Mouse (Mus musculus): ENCODE measurements around the gene Wnt3a. TPM values are rescaled to one million over a fixed set of nuclear protein-coding genes. Genes with fewer than 3 reads are reported as not detected.
A peak's percentile ranks its signal among the peaks of the same experiment; 100 is the strongest.

Wnt3a gene
- total RNA-seq, 2 experiments from 2014 or later: not detected

DNA sequence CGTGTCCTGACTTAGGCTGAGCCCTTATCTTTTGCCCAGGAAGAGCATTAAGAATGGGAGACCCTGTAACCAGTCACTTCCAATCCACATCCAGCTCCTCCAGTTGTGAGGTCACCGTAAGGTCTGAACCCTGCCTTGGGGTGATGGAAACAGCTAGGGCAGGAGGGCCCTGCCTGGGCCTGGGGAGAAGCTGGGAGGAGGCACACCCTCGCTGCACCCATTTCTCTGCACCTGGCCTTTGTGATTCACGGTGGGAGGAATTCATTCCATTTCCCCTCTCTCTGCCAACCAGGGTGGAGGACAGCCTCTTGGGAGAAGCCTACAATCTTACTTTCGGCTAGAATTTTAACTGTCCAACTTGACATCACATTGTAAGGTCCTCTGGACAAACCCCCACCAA is 8.4 kb downstream of the Wnt3a start:
- no peak for TF ChIP-seq CTCF (IDR thresholded peaks at IDR 0.05)
- no peak overlapping the region for H3K4me3 ChIP-seq
- DNase-seq (ENCODE audit: extremely low spot score in 1 of 2, low spot score in 2 of 2): no peak
- H3K27ac ChIP-seq: no peak overlapping the region
- intact Hi-C loops (cut with DNase I): no loop called here

DNA sequence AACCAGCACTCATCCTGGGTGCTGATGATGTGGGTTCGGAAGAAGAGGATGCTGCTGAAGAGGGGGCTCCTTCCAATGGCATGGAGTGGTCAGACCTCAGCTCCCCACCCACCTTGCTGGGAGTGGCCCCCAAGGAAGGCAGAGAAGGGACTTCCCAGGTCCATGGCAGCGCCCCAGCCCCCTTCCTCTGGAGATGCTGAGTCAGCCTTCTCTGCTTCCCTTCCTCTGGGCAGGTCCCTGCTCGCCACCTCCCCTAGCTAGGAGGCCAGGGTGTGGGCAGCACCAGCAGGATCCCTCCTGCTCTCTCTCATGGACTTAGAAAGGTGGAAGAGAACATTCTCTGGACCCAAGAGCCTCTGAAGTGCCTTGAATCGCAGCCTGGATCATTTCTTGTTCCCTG is 12.5 kb downstream of the Wnt3a start:
- intact Hi-C loops (cut with DNase I): no loop called here
- H3K27ac ChIP-seq: no peak overlapping the region
- DNase-seq (ENCODE audit: extremely low spot score in 1 of 2, low spot score in 2 of 2): no peak
- H3K4me3 ChIP-seq: no peak overlapping the region
- TF ChIP-seq CTCF (IDR thresholded peaks at IDR 0.05): no peak

DNA sequence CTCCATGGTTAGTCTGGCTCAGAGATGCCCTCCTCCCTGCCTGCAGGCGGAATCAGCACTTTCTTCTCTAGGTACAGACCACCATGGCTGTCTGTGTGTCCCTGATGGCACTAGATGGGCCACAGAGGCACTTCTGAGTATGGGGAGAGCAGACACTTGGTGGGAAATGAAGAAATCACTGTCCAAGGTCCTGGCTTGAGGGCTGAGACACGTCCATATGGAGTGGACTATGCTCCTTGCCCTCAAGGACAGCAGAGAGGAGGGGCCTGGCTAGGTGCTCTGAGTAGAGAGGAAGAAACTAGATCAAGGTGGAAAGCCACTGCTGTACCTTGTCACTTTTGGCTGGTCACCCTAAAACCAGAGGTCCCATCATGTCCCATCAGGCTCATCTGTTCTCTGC is 13.7 kb downstream of the Wnt3a start:
- no peak overlapping the region for H3K4me3 ChIP-seq
- intact Hi-C loops (cut with DNase I): no loop called here
- TF ChIP-seq CTCF (IDR thresholded peaks at IDR 0.05): no peak
- H3K27ac ChIP-seq: no peak overlapping the region
- DNase-seq (ENCODE audit: extremely low spot score in 1 of 2, low spot score in 2 of 2): no peak

DNA sequence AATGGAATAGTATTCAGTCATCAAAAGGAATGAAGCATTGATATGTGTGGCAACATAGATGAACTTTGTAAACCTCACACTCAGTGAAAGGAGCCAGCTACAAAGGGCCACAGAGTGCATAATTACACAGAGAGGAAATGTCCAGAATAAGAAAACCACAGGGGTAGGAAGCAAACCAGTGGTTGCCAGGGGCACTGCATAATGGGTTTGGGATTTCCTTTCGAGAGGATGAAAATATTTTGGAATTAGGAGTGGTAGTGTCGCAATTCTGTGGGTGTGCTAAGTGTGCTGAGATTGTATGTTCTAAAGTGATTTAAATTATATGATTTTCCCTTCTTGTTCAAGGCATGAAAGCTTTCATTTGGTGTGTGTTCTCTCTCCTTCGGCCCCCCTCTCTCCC is 16.4 kb downstream of the Wnt3a start:
- no peak overlapping the region for H3K4me3 ChIP-seq
- no peak for TF ChIP-seq CTCF (IDR thresholded peaks at IDR 0.05)
- intact Hi-C loops (cut with DNase I): no loop called here

DNA sequence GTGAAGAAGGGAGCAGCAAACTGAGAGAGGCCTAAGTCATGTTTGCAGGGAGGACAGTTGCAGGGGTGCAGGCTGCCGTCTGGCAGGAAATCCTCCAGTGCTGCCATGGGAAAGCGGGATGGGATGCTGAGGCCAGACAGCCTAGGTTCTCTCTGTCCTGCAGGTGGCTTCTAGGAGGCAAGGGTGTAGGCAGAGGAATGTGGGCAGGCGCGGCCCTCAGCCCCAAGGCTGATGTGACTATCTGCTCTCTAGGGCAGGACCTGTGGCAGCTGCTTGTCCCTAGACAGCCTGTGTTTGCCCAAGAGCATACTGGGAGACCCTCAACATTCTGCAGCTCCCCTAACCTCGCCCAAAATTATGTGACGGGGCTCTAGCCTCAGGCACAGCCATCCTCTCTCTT is 23.8 kb downstream of the Wnt3a start:
- intact Hi-C loops (cut with DNase I): no loop called here
- Histone ChIP-seq H3K27ac (no peak overlapping the region), H3K4me3 (no peak overlapping the region)
- no peak for TF ChIP-seq CTCF (IDR thresholded peaks at IDR 0.05)
- no peak for DNase-seq (ENCODE audit: extremely low spot score in 1 of 2, low spot score in 2 of 2)

More for the DNA sequence above, 16.4 kb downstream of the Wnt3a start:
- H3K27ac ChIP-seq: no peak overlapping the region
- no peak for DNase-seq (ENCODE audit: extremely low spot score in 1 of 2, low spot score in 2 of 2)

DNA sequence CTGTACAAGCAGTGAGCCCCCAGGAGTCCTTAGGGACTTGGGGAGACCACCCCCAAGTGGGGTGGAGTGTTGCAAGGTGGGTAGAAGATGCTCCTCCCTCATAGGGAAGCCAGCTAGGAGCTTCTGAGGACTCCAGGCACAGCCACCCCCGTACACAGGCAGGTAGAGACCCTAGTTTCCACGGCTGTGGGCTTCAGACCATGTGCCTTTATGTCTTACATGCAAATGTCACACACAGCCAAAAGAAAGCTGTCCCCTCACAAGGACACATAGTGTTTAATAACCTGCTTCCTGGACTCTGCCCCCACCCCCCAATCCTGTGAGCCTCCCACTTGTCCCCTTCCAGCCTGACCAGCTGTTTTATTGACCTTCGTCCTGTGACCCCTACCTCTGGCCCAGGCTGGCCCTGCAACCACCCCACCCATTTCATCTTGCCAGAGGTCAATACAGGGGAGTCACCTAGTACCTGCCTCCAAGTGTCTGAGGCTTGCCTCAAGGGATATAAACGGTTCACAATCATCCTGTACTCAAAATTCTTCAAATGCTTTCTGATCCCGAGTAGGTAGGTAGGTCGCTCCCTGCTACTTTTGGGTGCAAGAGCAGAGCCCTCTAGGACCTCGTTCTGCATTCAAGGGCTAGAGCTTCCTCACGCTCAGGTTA is 25.3 kb downstream of the Wnt3a start:
- H3K27ac ChIP-seq: no peak overlapping the region
- intact Hi-C loops (cut with DNase I): no loop called here
- no peak for TF ChIP-seq CTCF (IDR thresholded peaks at IDR 0.05)
- DNase-seq (ENCODE audit: extremely low spot score in 1 of 2, low spot score in 2 of 2): no peak
- no peak overlapping the region for H3K4me3 ChIP-seq

DNA sequence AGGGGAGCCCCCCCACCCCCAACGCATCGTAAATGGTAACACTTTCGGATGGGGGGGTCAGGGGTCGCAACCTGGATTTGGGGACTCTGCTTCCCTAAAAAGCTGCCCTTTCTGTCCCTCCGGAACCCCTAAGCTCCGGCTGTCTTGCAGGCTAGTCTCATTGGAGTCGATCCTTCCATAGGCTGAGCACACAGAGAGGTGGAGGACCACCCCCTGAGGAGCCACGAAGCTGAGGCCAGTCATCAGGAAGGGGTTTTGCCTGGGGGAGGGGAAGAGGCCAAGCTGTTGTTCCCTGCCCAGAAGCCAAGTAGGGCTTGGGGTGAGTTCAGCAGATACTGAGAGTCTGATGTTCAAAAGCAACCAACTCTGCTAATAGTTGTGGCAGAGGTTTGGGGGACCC is 26.0 kb downstream of the Wnt3a start:
- no peak for DNase-seq (ENCODE audit: extremely low spot score in 1 of 2, low spot score in 2 of 2)
- Histone ChIP-seq H3K27ac (no peak overlapping the region), H3K4me3 (no peak overlapping the region; the same call in 1 of the 2 replicates)
- intact Hi-C loops (cut with DNase I): no loop called here
- no peak for TF ChIP-seq CTCF (IDR thresholded peaks at IDR 0.05)

DNA sequence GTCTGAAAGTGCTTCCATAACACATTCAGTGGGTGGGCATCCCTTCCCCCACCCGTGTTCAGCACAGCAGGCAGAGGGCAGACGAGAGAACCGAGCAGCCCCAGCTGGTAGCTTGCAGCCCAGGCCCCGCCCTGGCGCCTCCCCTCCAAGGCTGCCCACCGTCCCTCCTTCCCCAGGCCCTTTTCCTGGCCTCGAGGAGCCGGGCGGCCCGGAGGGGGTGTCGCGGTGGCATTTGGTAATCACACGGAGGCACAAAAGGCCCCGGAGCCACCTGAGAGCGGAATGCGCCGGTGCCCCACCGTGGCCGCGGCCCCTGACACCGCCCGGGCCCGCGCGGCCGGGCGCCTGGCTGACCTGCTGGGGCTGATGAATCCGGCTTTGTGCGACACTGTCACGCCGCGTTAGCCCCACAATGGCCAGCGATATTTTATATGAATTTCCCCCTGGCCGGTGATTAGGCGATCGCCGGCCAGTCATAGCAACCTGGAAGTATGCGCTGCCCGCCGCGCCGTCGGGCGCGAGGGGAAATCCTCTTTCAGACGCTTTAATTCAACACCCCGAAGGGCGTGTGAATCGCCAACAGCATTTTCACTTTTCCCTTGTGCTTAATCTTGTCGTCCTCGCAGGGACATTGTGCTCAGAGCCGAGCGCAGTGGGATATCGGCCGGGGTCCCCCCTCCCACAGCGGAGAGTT is 26.5 kb downstream of the Wnt3a start:
- TF ChIP-seq CTCF (IDR thresholded peaks at IDR 0.05): no peak; the same call in 1 of the 2 replicates
- peak in 1 of 2 experiments; percentile 18 for DNase-seq (ENCODE audit: extremely low spot score in 1 of 2, low spot score in 2 of 2)
- intact Hi-C loops (cut with DNase I): no loop called here
- Histone ChIP-seq H3K4me3 (peak overlapping the region; percentile 43), H3K27ac (no peak overlapping the region)

DNA sequence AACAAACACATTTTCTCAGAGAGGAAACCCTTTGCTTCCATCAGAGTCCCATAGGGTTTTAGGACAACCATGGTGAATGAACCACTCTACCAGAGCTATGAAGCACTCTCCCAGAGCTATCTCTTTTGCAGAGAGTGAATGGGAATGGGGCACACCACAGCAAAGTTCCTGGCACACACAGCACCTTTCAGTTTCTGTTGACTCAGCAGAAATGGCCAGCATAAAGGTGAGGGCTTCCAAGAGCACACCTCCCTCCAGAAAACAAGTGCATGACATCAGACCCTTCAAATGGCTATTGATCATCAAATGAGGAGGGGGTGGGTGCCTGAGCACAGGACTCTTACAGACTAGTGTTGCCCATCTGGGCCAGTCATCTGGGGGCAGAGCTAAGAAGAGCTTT is 28.2 kb downstream of the Wnt3a start:
- intact Hi-C loops (cut with DNase I): no loop called here
- Histone ChIP-seq H3K4me3 (no peak overlapping the region), H3K27ac (no peak overlapping the region)
- DNase-seq (ENCODE audit: extremely low spot score in 1 of 2, low spot score in 2 of 2): no peak
- TF ChIP-seq CTCF (IDR thresholded peaks at IDR 0.05): no peak

DNA sequence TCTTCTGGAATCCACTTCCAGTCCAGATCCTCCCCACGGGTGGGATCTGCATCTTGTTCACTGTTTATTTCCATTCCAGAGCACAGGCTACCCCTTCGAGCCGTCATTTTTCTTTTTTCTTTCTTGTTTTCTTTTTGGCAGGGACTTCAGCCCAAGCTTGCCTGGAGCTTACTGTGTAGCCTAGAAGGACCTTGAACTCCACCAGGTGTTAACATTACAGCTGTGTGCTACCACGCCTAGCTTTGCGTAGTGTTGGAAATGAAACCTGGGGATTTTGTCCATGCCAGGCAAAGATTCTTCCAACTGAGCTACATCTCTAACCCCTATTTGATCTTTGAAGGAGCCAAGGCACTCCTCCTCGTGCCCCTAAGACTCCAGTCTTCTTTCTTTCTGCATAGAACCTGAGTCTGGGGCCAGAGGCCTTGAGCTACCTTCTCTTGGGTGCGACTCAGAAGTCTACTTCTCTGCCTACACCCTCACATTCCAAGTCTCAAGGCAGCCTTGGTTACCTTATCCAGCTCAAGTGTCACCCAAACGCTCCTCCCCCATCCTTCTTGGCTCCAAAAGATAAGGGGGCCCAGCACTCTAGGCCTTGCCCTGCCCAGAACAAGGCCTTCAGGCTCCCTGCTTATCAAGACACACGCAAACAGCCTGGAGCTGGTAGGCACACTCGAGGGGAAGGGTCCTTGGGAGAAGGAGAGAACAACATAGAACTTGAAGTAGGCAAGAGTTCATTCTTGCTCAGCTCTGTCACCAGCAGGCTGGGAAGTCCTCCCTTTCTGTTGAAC is 29.7 kb downstream of the Wnt3a start:
- H3K27ac ChIP-seq: no peak overlapping the region
- intact Hi-C loops (cut with DNase I): no loop called here
- no peak for DNase-seq (ENCODE audit: extremely low spot score in 1 of 2, low spot score in 2 of 2)
- TF ChIP-seq CTCF (IDR thresholded peaks at IDR 0.05): no peak
- H3K4me3 ChIP-seq: no peak overlapping the region

DNA sequence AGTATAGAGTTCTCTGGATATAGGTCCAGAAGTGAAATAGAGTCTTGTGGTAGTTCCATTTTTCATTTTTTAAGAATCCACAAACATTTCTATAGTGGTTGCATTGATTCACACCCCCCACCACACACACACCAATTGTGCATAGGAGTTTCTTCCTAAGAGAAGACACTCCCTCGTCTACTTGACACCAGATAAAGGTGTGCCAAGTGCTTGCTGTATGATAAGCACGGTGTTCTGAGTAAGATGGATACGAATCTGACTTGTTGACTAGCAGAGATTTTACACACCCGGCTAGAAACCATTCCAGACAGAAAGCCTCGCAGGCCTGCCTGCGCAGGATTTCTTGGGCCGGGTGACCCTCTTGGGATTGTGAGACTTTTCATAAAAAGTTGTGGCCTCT is 30.9 kb downstream of the Wnt3a start:
- TF ChIP-seq CTCF (IDR thresholded peaks at IDR 0.05): no peak
- H3K4me3 ChIP-seq: no peak overlapping the region
- DNase-seq (ENCODE audit: extremely low spot score in 1 of 2, low spot score in 2 of 2): no peak
- H3K27ac ChIP-seq: no peak overlapping the region
- intact Hi-C loops (cut with DNase I): no loop called here

DNA sequence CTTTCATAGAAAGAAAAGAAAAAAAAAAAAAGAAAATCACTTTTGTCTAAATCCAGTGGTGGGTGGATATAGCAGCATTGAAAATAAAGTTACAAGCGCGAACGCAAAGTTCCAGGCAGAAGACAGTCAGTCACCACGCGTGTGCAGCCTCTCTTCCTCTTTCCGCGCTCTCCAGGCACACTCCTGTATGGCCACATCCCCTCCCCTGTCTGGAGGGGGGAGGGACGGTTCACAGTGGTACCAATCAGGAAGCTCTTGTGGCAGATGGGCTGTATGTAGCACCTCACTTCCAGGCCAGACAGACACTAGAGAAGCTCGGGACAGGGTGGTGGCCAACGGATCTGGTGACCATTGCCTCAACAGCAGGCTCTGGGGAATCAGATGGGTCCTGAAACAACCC is 42.5 kb downstream of the Wnt3a start:
- intact Hi-C loops (cut with DNase I): no loop called here
- no peak for DNase-seq (ENCODE audit: extremely low spot score in 1 of 2, low spot score in 2 of 2)
- Histone ChIP-seq H3K27ac (no peak overlapping the region), H3K4me3 (no peak overlapping the region)
- TF ChIP-seq CTCF (IDR thresholded peaks at IDR 0.05): no peak
